Mouse (Mus musculus) cerebellum, adult 2 months (tissue): ENCODE results near the gene Ankrd54.

Experiments used
- CTCF ChIP-seq: fragments of 200-500 bp; IDR thresholded peaks from 2 replicates; pipeline ENCODE4 v1.5.1; 2011; ENCODE audit warnings: low read depth, mild to moderate bottlenecking, control low read depth, low read length, moderate library complexity, borderline replicate concordance; ENCODE audit not compliant: insufficient read depth
- POLR2A ChIP-seq: fragments of 200-500 bp; IDR thresholded peaks from 2 replicates; pipeline ENCODE4 v1.6.1; 2011; ENCODE audit warnings: low read length, control low read depth, borderline replicate concordance; ENCODE audit not compliant: insufficient read depth

- TF ChIP-seq POLR2A = no peak
- TF ChIP-seq CTCF = no peak
Measured at GRCm38 (mm10) chr15:79005581-79005980, 57.1 kb downstream of the Ankrd54 start.
